Mouse (Mus musculus): ENCODE measurements around the gene Eif6. TPM values are rescaled to one million over a fixed set of nuclear protein-coding genes. Genes with fewer than 3 reads are reported as not detected.

Gene Eif6
- 6.4 TPM for polyA plus RNA-seq (2014; fragmentation: Illumina TruSeq; extraction: RNeasy Lipid Tissue Mini Kit (QIAGEN cat#74804); ENCODE audit: low read depth, low replicate concordance)

DNA sequence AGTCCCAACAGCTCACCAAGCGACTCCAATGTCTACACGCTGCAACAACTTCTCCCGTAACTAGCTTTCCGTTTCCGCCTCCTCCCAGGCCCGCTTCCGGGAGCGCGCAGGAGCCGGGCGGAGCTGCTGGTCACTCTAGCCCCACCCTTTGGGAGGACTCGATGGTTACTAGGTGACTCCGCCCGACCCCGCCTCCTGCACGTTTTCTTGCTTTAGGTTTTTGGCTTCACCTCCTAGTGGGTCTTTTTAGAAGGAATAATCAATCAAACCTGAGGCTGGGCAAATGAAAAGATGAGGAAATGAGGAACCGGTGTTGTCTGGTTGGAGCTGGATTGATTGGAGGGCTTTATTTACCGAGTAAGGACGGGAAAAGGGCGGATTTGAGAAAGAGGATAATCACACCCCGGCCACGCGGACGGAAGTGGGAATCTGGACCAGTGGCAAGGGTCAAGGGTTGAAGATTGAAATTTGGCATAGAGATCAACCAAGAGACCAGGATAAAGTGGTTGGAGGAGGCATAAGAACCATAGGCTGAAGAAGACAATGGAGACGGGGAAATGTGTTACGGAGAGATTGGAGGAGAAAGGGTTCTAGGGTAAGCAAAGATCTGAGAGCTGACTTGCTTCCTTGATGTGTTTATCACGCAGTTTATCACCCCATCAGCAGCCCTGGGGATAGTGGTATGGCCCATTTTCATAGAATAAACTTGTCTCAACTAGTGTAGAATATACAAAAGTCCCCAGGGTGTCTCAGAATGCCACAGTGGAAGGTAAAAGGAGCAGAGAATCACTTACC, at the start of gene Eif6:
Gene Eif6, minus strand, starts transcription at position 296 of the 795 bp plus-strand sequence.

GRCm38 (mm10) chr2:155834732-155835131, 8.0 kb upstream of the Eif6 start, which contains the start of gene Fam83c:
Gene Fam83c, minus strand, starts transcription at chr2:155834854.

GRCm38 (mm10) chr2:155819392-155819448, 7.5 kb downstream of the Eif6 start, which contains the start of gene BC029722:
Gene BC029722, minus strand, starts transcription at chr2:155819426.

DNA sequence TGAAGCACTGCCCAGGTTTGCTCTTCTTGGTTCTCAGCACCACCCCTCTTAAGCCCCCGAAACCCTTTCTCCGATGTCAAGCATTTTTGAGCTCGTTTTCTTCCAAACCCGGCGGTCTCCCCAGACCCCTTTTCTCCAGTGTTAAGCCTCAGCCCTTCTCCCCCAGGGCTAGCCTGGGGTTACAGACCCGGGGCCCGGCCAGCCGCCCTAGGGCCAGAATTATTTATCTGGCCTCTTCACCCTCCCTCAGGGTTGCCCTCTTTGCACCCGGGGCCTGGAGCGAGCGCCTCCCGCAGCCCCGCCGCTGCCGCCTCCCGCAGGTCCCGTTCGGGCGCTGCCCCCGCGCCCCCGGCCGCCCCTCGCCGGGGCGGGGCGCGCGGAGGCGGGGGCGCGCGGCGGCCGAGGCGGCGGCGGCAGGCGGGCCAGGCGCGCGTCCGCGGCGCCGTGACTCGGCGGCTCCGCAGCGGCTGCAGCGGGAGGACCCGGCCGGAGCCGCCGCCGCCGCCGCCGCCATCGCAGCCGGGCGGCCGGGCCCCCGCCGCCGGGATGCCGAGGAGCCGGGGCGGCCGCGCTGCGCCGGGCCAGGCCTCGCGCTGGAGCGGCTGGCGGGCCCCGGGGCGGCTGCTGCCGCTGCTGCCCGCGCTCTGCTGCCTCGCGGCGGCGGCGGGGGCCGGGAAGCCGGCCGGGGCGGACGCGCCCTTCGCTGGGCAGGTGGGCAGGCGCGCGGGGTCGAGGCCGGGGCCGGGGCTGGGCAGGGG, 51.6 kb downstream of the Eif6 start, which contains the start of gene Mmp24:
Gene Mmp24, plus strand, starts transcription at position 416 of the 758 bp plus-strand sequence.

Other genes with a start within 250 kb of the Eif6 start
- gene Gss, start 234.1 kb downstream of the Eif6 start, polyA plus RNA-seq (2014; fragmentation: Illumina TruSeq; extraction: RNeasy Lipid Tissue Mini Kit (QIAGEN cat#74804); ENCODE audit: low read depth, low replicate concordance) = 1.1 TPM
- not detected for gene Myh7b, start 215.7 kb downstream of the Eif6 start, polyA plus RNA-seq (2014; fragmentation: Illumina TruSeq; extraction: RNeasy Lipid Tissue Mini Kit (QIAGEN cat#74804); ENCODE audit: low read depth, low replicate concordance)
- gene Trpc4ap, start 134.5 kb downstream of the Eif6 start, polyA plus RNA-seq (2014; fragmentation: Illumina TruSeq; extraction: RNeasy Lipid Tissue Mini Kit (QIAGEN cat#74804); ENCODE audit: low read depth, low replicate concordance) = 88.4 TPM
- gene Edem2, start 97.5 kb downstream of the Eif6 start, polyA plus RNA-seq (2014; fragmentation: Illumina TruSeq; extraction: RNeasy Lipid Tissue Mini Kit (QIAGEN cat#74804); ENCODE audit: low read depth, low replicate concordance) = 8.4 TPM
- not detected for gene Gm17581, start 91.1 kb downstream of the Eif6 start, polyA plus RNA-seq (2014; fragmentation: Illumina TruSeq; extraction: RNeasy Lipid Tissue Mini Kit (QIAGEN cat#74804); ENCODE audit: low read depth, low replicate concordance)
- gene Procr, start 75.8 kb downstream of the Eif6 start, polyA plus RNA-seq (2014; fragmentation: Illumina TruSeq; extraction: RNeasy Lipid Tissue Mini Kit (QIAGEN cat#74804); ENCODE audit: low read depth, low replicate concordance) = 0.29 TPM
- 0.14 TPM for gene Mmp24, start 51.6 kb downstream of the Eif6 start, polyA plus RNA-seq (2014; fragmentation: Illumina TruSeq; extraction: RNeasy Lipid Tissue Mini Kit (QIAGEN cat#74804); ENCODE audit: low read depth, low replicate concordance)
- gene BC029722, start 7.5 kb downstream of the Eif6 start, polyA plus RNA-seq (2014; fragmentation: Illumina TruSeq; extraction: RNeasy Lipid Tissue Mini Kit (QIAGEN cat#74804); ENCODE audit: low read depth, low replicate concordance) = 4.8 TPM
- gene Fam83c, start 7.9 kb upstream of the Eif6 start, polyA plus RNA-seq (2014; fragmentation: Illumina TruSeq; extraction: RNeasy Lipid Tissue Mini Kit (QIAGEN cat#74804); ENCODE audit: low read depth, low replicate concordance) = not detected
- gene Uqcc1, start 103.4 kb upstream of the Eif6 start, polyA plus RNA-seq (2014; fragmentation: Illumina TruSeq; extraction: RNeasy Lipid Tissue Mini Kit (QIAGEN cat#74804); ENCODE audit: low read depth, low replicate concordance) = 71.1 TPM
- not detected for gene Gm15557, start 113.8 kb upstream of the Eif6 start, polyA plus RNA-seq (2014; fragmentation: Illumina TruSeq; extraction: RNeasy Lipid Tissue Mini Kit (QIAGEN cat#74804); ENCODE audit: low read depth, low replicate concordance)
- not detected for gene Gdf5, start 118.4 kb upstream of the Eif6 start, polyA plus RNA-seq (2014; fragmentation: Illumina TruSeq; extraction: RNeasy Lipid Tissue Mini Kit (QIAGEN cat#74804); ENCODE audit: low read depth, low replicate concordance)
- gene Cep250, start 129.5 kb upstream of the Eif6 start, polyA plus RNA-seq (2014; fragmentation: Illumina TruSeq; extraction: RNeasy Lipid Tissue Mini Kit (QIAGEN cat#74804); ENCODE audit: low read depth, low replicate concordance) = 1.7 TPM
- 12.2 TPM for gene 6430550D23Rik, start 181.1 kb upstream of the Eif6 start, polyA plus RNA-seq (2014; fragmentation: Illumina TruSeq; extraction: RNeasy Lipid Tissue Mini Kit (QIAGEN cat#74804); ENCODE audit: low read depth, low replicate concordance)
- 35.8 TPM for gene Ergic3, start 181.1 kb upstream of the Eif6 start, polyA plus RNA-seq (2014; fragmentation: Illumina TruSeq; extraction: RNeasy Lipid Tissue Mini Kit (QIAGEN cat#74804); ENCODE audit: low read depth, low replicate concordance)
- gene Fer1l4, start 226.0 kb upstream of the Eif6 start, polyA plus RNA-seq (2014; fragmentation: Illumina TruSeq; extraction: RNeasy Lipid Tissue Mini Kit (QIAGEN cat#74804); ENCODE audit: low read depth, low replicate concordance) = 0.14 TPM
- gene Spag4, start 238.2 kb upstream of the Eif6 start, polyA plus RNA-seq (2014; fragmentation: Illumina TruSeq; extraction: RNeasy Lipid Tissue Mini Kit (QIAGEN cat#74804); ENCODE audit: low read depth, low replicate concordance) = 16.1 TPM

Data from testis, adult 10 weeks (tissue).